Mouse (Mus musculus): ENCODE results near the gene Atf7ip.

GRCm38 (mm10) chr6:136654470-136654869 lies 148.5 kb downstream of the Atf7ip start:
- TF ChIP-seq POLR2AphosphoS2 (IDR thresholded peaks at IDR 0.05; ENCODE audit: insufficient read length, low read depth): no peak
- no peak for TF ChIP-seq POLR2A (IDR thresholded peaks at IDR 0.05; ENCODE audit: insufficient read length, low read depth)
- TF ChIP-seq USF1 (IDR thresholded peaks at IDR 0.05; ENCODE audit: low read depth): no peak
- TF ChIP-seq CEBPB (IDR thresholded peaks at IDR 0.05; ENCODE audit: insufficient read depth, poor library complexity, severe bottlenecking): no peak
- TF ChIP-seq REST (IDR thresholded peaks at IDR 0.05; ENCODE audit: insufficient read depth, insufficient read length): no peak
- no peak for TF ChIP-seq MYOG (IDR thresholded peaks at IDR 0.05; ENCODE audit: control insufficient read depth in 1 of 3, insufficient read depth in 1 of 3, insufficient read length in 2 of 3, low read depth in 2 of 3)
- TF ChIP-seq TCF12 (IDR thresholded peaks at IDR 0.05; ENCODE audit: insufficient read depth, poor library complexity, severe bottlenecking): no peak
- no peak for TF ChIP-seq MYOD1 (IDR thresholded peaks at IDR 0.05; ENCODE audit: control insufficient read depth in 1 of 3, insufficient read length in 2 of 3, low read depth in 2 of 3)
- TF ChIP-seq MAX (IDR thresholded peaks at IDR 0.05; ENCODE audit: low read depth): no peak
- TF ChIP-seq SRF (IDR thresholded peaks at IDR 0.05; ENCODE audit: control insufficient read depth, insufficient read length, low read depth): no peak
- TF ChIP-seq E2F4 (IDR thresholded peaks at IDR 0.05; ENCODE audit: insufficient read depth): no peak
